Mouse (Mus musculus): ENCODE measurements at regions not wholly inside any gene's neighbourhood (a gene's known extent, or its start where the extent isn't known, plus 50 kb on each side); places are given as distances from the start of the nearest gene placed in this dataset. TPM values are rescaled to one million over a fixed set of nuclear protein-coding genes. Genes with fewer than 3 reads are reported as not detected.

DNA sequence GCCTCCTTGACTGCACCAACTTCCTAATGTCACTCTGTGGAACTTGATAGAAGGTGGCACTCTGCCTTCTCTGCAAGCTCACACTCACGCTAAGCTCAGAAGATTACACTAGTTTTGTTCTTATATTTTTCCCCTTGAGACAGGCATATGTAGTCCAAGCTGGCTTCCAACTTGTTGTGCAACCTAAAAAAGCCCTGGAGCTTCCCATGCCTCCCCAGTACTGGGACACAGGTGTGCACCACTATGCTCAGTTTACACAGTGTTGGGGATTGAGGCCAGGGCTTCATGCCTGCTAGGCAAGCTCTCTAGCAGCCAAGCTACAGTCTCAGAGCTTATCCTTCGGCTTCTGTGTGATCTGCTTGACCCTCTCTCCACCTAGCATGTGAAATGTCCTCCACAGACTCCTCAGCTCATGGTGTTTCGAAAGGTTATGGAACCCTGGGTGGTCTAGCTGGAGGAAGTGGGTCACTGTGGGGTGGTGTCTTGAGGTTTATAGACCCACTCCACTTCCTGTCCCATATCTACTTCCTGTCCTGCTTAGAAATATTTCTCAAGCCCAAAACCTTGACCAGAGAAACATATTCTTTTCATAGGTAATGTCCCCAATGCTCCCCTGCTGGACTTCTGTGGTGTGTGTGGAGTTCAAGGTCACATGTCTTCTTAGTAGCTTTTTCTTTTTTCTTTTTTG, 54.6 kb upstream of the Runx1 start:
- Histone ChIP-seq H3K4me3 (ENCODE audit: low read depth, low read length) (no peak overlapping the region), H3K4me2 (ENCODE audit: low read length) (no peak overlapping the region), H3K9ac (ENCODE audit: low read length) (no peak overlapping the region), H3K27me3 (replicated peaks; ENCODE audit: control insufficient read depth, insufficient read depth, low read length) (no peaks in the 10 kb centered on the region), H3K36me3 (ENCODE audit: control insufficient read depth, insufficient read depth, low read length) (no peaks in the 10 kb centered on the region), H3K27ac (ENCODE audit: low read depth) (no peak overlapping the region), H3K9me3 (ENCODE audit: control insufficient read depth, low read length) (no peaks in the 10 kb centered on the region), H3K4me1 (replicated peaks; ENCODE audit: control insufficient read depth, insufficient read depth, low read length) (0 out of 2 replicates have a peak, but pooled peaks cover 3% of the 10 kb centered on the region)
- DNase-seq (ENCODE audit: low spot score) (no peak), ATAC-seq (replicated peaks; ENCODE audit: low FRiP score, low TSS enrichment, low read depth) (no peak)
- 85% methylated on average over 3 of the region's 3 CpGs for WGBS

GRCm38 (mm10) chr16:92878081-92878480, 52.1 kb upstream of the Runx1 start:
- WGBS = 44% methylated on average over 10 of the region's 10 CpGs
- ATAC-seq (replicated peaks; ENCODE audit: low FRiP score, low TSS enrichment, low read depth) = no peak
- Histone ChIP-seq H3K4me1 (replicated peaks; ENCODE audit: control insufficient read depth, insufficient read depth, low read length) (0 out of 2 replicates have a peak, but pooled peaks cover 3% of the 10 kb centered on the region), H3K27ac (ENCODE audit: low read depth) (no peak overlapping the region), H3K9me3 (ENCODE audit: control insufficient read depth, low read length) (no peaks in the 10 kb centered on the region), H3K4me2 (ENCODE audit: low read length) (no peak overlapping the region), H3K9ac (ENCODE audit: low read length) (no peak overlapping the region), H3K27me3 (replicated peaks; ENCODE audit: control insufficient read depth, insufficient read depth, low read length) (no peaks in the 10 kb centered on the region), H3K36me3 (ENCODE audit: control insufficient read depth, insufficient read depth, low read length) (no peaks in the 10 kb centered on the region), H3K4me3 (ENCODE audit: low read depth, low read length) (no peak overlapping the region)
- no peak for DNase-seq (ENCODE audit: low spot score)

MicroRNAs encoded in the stretch of these regions (microRNA counts, 519-probe panel; counts per million panel counts)
- not detected for microRNA mmu-miR-802

Small RNA genes lying in the stretch of these regions (microRNA-seq; reads per million reads assigned to microRNA genes)
- gene Gm28003 = not detected
- gene Mir802 = 2.0 reads per million, percentile 22 among the genes with 10 or more reads in this experiment

All from intestine, embryonic 14.5 days (tissue).